Mouse (Mus musculus): ENCODE data around the gene Kdelc2. TPM values are rescaled to one million over a fixed set of nuclear protein-coding genes. Genes with fewer than 3 reads are reported as not detected.

The Kdelc2 gene
- total RNA-seq (2023): 1 to 10 TPM; 2.4 to 3.0 TPM

DNA sequence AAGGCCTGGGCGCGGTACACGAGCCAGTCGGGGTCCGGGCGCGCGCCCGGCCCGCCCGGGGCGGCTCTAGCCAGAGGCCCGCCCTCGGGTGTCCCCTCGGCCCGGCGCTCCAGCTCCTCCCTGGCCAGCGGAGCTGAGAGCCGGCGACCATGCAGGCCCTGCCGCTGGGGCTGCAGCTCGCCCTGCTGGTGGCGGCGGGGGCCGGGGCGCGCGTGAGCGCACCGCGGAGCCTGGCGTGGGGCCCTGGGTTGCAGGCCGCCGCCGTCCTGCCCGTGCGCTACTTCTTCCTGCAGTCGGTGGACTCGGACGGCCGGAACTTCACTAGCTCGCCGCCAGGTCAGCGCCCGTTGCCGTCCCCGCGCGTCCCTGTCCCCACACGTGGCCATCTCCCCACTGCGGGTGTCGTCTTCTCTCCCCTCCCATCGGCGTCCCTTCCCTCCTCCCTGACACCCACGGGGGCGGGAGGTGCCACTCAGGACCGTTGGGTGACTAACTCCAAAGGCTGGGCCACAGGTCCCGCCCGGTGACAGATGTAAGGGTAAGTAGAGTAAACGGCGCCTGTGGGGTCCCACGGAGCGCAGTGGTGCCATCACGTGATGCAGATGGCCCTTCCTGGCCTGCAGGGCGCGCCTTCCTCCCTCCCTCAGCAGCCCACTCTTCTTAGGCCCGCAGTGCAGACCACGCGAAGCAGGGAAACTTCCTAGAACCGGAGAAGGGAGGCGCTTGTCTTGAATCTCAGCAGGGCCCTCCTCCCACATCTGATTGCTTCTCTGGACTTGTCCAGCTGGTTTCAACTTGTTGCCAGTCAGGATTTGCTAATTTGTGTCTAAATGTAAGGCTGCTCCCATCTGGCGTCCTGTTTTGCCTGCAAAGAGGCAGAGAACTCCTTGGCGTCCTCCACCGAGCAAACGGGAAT is at the start of gene Kdelc2:
Gene Kdelc2, plus strand, starts transcription at position 75 of the 916 bp plus-strand sequence.

DNA sequence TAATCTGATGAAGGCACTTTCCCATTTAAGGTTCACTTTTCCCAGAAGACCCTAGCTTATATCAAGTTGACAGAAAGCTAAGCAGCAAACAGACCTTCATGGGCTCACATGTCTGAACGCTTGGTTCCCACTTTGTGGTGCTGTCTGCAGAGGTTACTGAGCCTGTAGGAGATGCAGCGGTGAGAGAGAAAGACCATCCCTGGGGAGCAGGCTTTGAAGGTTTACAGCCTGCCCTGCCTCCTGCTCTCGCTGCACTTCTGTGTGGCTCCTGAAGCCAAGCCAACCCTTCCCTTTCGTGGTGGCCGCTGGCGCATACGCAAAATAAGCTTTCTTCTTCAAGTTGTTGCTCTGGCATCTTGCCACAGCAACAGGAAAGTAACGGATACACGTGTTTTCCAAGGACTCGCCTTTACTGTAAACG is 18.5 kb downstream of the Kdelc2 start, which contains the start of gene 4930550C14Rik:
Gene 4930550C14Rik, plus strand, starts transcription at position 35 of the 421 bp plus-strand sequence.

Other genes with a start within 250 kb of the Kdelc2 start
- 10 to 100 TPM; 10.2 to 10.9 TPM for gene Ddx10, start 136.0 kb upstream of the Kdelc2 start, total RNA-seq (2023)
- not detected for gene Exph5, start 82.4 kb upstream of the Kdelc2 start, total RNA-seq (2023)
- not detected for gene 4930550C14Rik, start 18.3 kb downstream of the Kdelc2 start, total RNA-seq (2023)
- 1 to 10 TPM; 8.1 to 9.3 TPM for gene Atm, start 152.7 kb downstream of the Kdelc2 start, total RNA-seq (2023)
- 10 to 100 TPM; 10.4 to 12.2 TPM for gene Npat, start 153.0 kb downstream of the Kdelc2 start, total RNA-seq (2023)
- gene Acat1, start 226.4 kb downstream of the Kdelc2 start, total RNA-seq (2023): 10 to 100 TPM; 16.8 to 20.2 TPM